Mouse (Mus musculus): ENCODE measurements around the gene Duox2. TPM values are rescaled to one million over a fixed set of nuclear protein-coding genes. Genes with fewer than 3 reads are reported as not detected.

Gene Duox2
- polyA plus RNA-seq, 1 experiment = 0.20 TPM

DNA sequence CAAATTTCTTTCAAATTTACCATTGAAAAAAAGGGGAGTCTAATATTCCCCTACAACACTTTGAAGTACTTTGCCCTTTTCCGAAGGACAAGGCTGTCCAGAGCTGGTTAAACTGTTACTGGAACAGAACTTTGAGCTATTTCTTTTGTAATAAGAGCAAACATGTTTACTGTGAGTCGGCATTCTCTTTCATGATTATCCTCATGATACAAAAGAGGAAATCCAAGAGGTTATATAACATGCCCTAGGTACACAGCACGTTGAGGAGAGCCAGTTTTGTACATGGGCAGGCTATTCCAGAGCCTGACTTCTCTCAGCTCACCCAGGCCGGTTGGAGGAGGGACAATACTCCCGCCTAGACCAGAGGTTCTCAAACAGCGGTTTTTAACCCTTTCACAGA is 56.3 kb downstream of the Duox2 start:
- Histone ChIP-seq H3K79me3 (ENCODE audit: low read depth) (no peaks in the 10 kb centered on the region), H3ac (ENCODE audit: control insufficient read depth, insufficient read length, low read depth) (no peak overlapping the region), H3K36me3 (ENCODE audit: control insufficient read depth, insufficient read depth) (no peaks in the 10 kb centered on the region), H3K79me2 (ENCODE audit: control insufficient read depth, insufficient read depth) (no peaks in the 10 kb centered on the region), H3K4me3 (ENCODE audit: insufficient read depth, poor library complexity, severe bottlenecking) (no peak overlapping the region), H3K27me3 (ENCODE audit: control insufficient read depth, insufficient read depth, insufficient read length) (no peaks in the 10 kb centered on the region)
- TF ChIP-seq USF1 (IDR thresholded peaks at IDR 0.05; ENCODE audit: low read depth) = no peak

DNA sequence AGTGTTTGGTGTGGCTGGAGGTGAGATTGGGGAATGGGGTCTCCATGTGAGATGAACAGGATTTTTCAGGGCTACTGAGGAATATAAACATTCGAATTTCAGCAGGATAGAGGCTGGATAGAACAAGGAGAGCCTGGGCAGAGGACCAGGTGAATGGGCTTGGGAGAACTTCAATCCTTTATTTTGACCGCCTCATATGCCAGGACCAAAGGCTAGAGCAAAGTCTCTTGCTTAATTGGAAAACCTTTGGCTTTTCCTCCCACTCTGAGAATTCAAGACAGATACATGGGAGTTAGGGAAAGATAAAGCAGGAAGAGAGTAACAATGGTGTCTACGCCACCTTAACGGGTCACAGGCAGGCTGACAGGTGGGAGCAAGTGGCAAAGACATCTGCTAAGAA is 57.0 kb downstream of the Duox2 start:
- H3K4me3 ChIP-seq (ENCODE audit: insufficient read depth, poor library complexity, severe bottlenecking) = no peak overlapping the region
- H3ac ChIP-seq (ENCODE audit: control insufficient read depth, insufficient read length, low read depth) = no peak overlapping the region
- TF ChIP-seq MAX (IDR thresholded peaks at IDR 0.05) = no peak
- no peak for TF ChIP-seq MYOD1 (IDR thresholded peaks at IDR 0.05; ENCODE audit: control insufficient read depth, insufficient read length, low read depth)
- TF ChIP-seq CTCF (IDR thresholded peaks at IDR 0.05; ENCODE audit: control insufficient read depth, insufficient read depth, insufficient read length) = no peak
- no peak for TF ChIP-seq FOSL1 (IDR thresholded peaks at IDR 0.05; ENCODE audit: insufficient read depth, low read length, poor library complexity, severe bottlenecking)
- TF ChIP-seq MYOG (IDR thresholded peaks at IDR 0.05; ENCODE audit: control insufficient read depth, extremely low read depth, insufficient read length) = no peak
- TF ChIP-seq CEBPB (IDR thresholded peaks at IDR 0.05; ENCODE audit: low read depth) = no peak
- no peak for TF ChIP-seq USF1 (IDR thresholded peaks at IDR 0.05; ENCODE audit: low read depth)
- H3K79me3 ChIP-seq (ENCODE audit: low read depth) = no peaks in the 10 kb centered on the region
- no peaks in the 10 kb centered on the region for H3K36me3 ChIP-seq (ENCODE audit: control insufficient read depth, insufficient read depth)
- no peaks in the 10 kb centered on the region for H3K27me3 ChIP-seq (ENCODE audit: control insufficient read depth, insufficient read depth, insufficient read length)
- H3K79me2 ChIP-seq (ENCODE audit: control insufficient read depth, insufficient read depth) = no peaks in the 10 kb centered on the region

DNA sequence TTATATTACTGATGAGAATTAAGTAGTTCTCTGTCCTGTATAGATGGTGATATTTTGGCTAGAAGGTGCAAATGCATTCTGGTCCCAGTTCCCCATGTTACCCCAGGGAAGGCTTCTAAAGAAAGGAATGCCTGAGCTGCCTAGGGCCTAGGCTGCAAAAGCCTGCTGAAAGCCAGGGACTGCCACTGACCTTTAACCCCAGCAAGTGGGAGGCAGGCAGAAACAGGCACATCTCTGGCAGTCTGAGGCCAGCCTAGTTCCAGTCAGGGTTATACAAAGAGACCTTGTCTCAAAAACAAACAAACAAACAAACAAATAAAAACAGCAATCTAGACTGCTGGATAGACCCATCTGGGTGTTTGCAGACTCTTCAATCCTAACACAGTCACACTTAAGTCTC is 57.5 kb downstream of the Duox2 start:
- H3K79me3 ChIP-seq (ENCODE audit: low read depth) = no peaks in the 10 kb centered on the region
- no peak overlapping the region for H3K4me3 ChIP-seq (ENCODE audit: insufficient read depth, poor library complexity, severe bottlenecking)
- no peak overlapping the region for H3ac ChIP-seq (ENCODE audit: control insufficient read depth, insufficient read length, low read depth)
- no peaks in the 10 kb centered on the region for H3K27me3 ChIP-seq (ENCODE audit: control insufficient read depth, insufficient read depth, insufficient read length)
- TF ChIP-seq CEBPB (IDR thresholded peaks at IDR 0.05; ENCODE audit: low read depth) (no peak), FOSL1 (IDR thresholded peaks at IDR 0.05; ENCODE audit: insufficient read depth, low read length, poor library complexity, severe bottlenecking) (no peak), CTCF (IDR thresholded peaks at IDR 0.05; ENCODE audit: control insufficient read depth, insufficient read depth, insufficient read length) (no peak), MYOG (IDR thresholded peaks at IDR 0.05; ENCODE audit: control insufficient read depth, extremely low read depth, insufficient read length) (no peak), MYOD1 (IDR thresholded peaks at IDR 0.05; ENCODE audit: control insufficient read depth, insufficient read length, low read depth) (no peak), MAX (IDR thresholded peaks at IDR 0.05) (no peak), USF1 (IDR thresholded peaks at IDR 0.05; ENCODE audit: low read depth) (no peak)
- H3K36me3 ChIP-seq (ENCODE audit: control insufficient read depth, insufficient read depth) = no peaks in the 10 kb centered on the region
- no peaks in the 10 kb centered on the region for H3K79me2 ChIP-seq (ENCODE audit: control insufficient read depth, insufficient read depth)

DNA sequence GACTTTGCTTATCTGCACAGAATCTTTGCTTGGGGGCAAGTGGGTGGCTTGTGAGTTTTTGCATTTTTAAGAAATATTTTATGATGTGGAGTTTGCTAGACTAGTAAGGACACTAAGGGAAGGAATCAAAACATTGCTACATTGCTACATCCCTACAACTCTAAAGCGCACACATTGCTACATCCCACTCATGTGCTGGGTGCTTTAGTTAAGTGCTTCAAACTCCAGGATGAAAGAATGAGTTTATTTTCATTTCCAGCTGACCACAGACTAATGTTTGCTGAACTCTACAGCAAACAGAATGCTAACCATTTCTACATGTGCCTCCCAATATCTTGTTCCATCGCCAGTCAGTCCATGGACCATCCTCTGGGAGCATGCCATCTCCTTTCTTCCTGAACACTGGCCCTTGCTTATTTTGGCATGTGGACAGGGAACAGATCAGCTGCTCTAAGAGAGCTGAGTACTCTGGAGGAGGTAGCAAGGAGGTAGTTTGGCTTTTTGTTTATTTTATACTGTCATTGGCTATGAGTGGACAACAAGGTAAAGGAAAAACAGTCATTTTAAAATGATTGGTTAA is 60.3 kb downstream of the Duox2 start:
- H3ac ChIP-seq (ENCODE audit: control insufficient read depth, insufficient read length, low read depth) = no peak overlapping the region
- no peaks in the 10 kb centered on the region for H3K79me3 ChIP-seq (ENCODE audit: low read depth)
- H3K27me3 ChIP-seq (ENCODE audit: control insufficient read depth, insufficient read depth, insufficient read length) = no peaks in the 10 kb centered on the region
- no peaks in the 10 kb centered on the region for H3K79me2 ChIP-seq (ENCODE audit: control insufficient read depth, insufficient read depth)
- H3K36me3 ChIP-seq (ENCODE audit: control insufficient read depth, insufficient read depth) = no peaks in the 10 kb centered on the region
- no peak for TF ChIP-seq USF1 (IDR thresholded peaks at IDR 0.05; ENCODE audit: low read depth)
- no peak for TF ChIP-seq MAX (IDR thresholded peaks at IDR 0.05)
- TF ChIP-seq CTCF (IDR thresholded peaks at IDR 0.05; ENCODE audit: control insufficient read depth, insufficient read depth, insufficient read length) = no peak
- no peak for TF ChIP-seq CEBPB (IDR thresholded peaks at IDR 0.05; ENCODE audit: low read depth)
- no peak for TF ChIP-seq MYOD1 (IDR thresholded peaks at IDR 0.05; ENCODE audit: control insufficient read depth, insufficient read length, low read depth)
- no peak for TF ChIP-seq MYOG (IDR thresholded peaks at IDR 0.05; ENCODE audit: control insufficient read depth, extremely low read depth, insufficient read length)
- no peak for TF ChIP-seq FOSL1 (IDR thresholded peaks at IDR 0.05; ENCODE audit: insufficient read depth, low read length, poor library complexity, severe bottlenecking)
- H3K4me3 ChIP-seq (ENCODE audit: insufficient read depth, poor library complexity, severe bottlenecking) = no peak overlapping the region

DNA sequence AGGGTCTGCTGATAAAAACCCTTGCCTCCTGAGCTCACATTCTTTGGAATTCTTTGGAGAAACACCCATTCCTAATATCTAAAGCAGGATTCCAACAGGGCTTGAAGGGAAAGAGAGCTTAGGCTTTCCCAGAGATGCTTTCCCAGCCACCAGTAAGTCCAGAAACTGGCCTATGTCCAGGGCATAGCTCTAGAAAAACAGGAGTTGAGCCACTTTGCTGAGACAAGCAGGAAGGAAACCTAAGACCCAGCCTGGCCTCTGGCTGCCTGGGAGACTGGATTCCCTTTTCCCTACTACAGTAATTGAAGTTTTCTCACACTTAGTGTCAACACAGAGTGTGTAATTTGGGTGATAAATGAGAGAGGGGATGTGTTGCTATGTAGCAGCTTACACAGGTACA is 61.9 kb downstream of the Duox2 start:
- no peaks in the 10 kb centered on the region for H3K27me3 ChIP-seq (ENCODE audit: control insufficient read depth, insufficient read depth, insufficient read length)
- no peak overlapping the region for H3K4me3 ChIP-seq (ENCODE audit: insufficient read depth, poor library complexity, severe bottlenecking)
- H3K79me2 ChIP-seq (ENCODE audit: control insufficient read depth, insufficient read depth) = no peaks in the 10 kb centered on the region
- no peaks in the 10 kb centered on the region for H3K79me3 ChIP-seq (ENCODE audit: low read depth)
- no peaks in the 10 kb centered on the region for H3K36me3 ChIP-seq (ENCODE audit: control insufficient read depth, insufficient read depth)
- TF ChIP-seq CEBPB (IDR thresholded peaks at IDR 0.05; ENCODE audit: low read depth) (no peak), MYOG (IDR thresholded peaks at IDR 0.05; ENCODE audit: control insufficient read depth, extremely low read depth, insufficient read length) (no peak), MYOD1 (IDR thresholded peaks at IDR 0.05; ENCODE audit: control insufficient read depth, insufficient read length, low read depth) (no peak), USF1 (IDR thresholded peaks at IDR 0.05; ENCODE audit: low read depth) (no peak), MAX (IDR thresholded peaks at IDR 0.05) (no peak), CTCF (IDR thresholded peaks at IDR 0.05; ENCODE audit: control insufficient read depth, insufficient read depth, insufficient read length) (no peak)
- no peak overlapping the region for H3ac ChIP-seq (ENCODE audit: control insufficient read depth, insufficient read length, low read depth)

DNA sequence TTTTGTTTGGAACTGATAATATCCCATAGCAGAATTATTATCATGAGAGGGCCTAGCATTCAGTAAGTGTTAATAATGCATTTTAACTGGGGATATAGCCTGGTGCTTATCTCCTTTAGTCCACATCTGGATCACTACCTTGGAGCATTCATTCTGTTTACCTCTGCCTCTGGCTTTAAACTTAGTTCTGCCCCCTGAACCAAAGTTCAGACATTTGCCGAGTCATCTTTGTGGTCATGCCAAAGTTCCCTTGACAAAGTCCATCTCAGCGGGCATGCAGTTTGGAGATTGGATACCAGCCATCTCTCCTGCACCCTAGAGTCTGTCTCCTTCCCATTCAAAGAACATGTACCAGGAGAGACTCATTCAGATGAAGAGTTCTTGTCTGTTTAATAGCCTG is 62.8 kb downstream of the Duox2 start:
- Histone ChIP-seq H3K79me2 (ENCODE audit: control insufficient read depth, insufficient read depth) (no peaks in the 10 kb centered on the region), H3ac (ENCODE audit: control insufficient read depth, insufficient read length, low read depth) (no peak overlapping the region), H3K4me3 (ENCODE audit: insufficient read depth, poor library complexity, severe bottlenecking) (no peak overlapping the region), H3K36me3 (ENCODE audit: control insufficient read depth, insufficient read depth) (no peaks in the 10 kb centered on the region), H3K79me3 (ENCODE audit: low read depth) (no peaks in the 10 kb centered on the region), H3K27me3 (ENCODE audit: control insufficient read depth, insufficient read depth, insufficient read length) (no peaks in the 10 kb centered on the region)
- TF ChIP-seq MAX (IDR thresholded peaks at IDR 0.05) (no peak), CEBPB (IDR thresholded peaks at IDR 0.05; ENCODE audit: low read depth) (no peak), MYOD1 (IDR thresholded peaks at IDR 0.05; ENCODE audit: control insufficient read depth, insufficient read length, low read depth) (no peak), USF1 (IDR thresholded peaks at IDR 0.05; ENCODE audit: low read depth) (no peak), CTCF (IDR thresholded peaks at IDR 0.05; ENCODE audit: control insufficient read depth, insufficient read depth, insufficient read length) (no peak), FOSL1 (IDR thresholded peaks at IDR 0.05; ENCODE audit: insufficient read depth, low read length, poor library complexity, severe bottlenecking) (no peak), MYOG (IDR thresholded peaks at IDR 0.05; ENCODE audit: control insufficient read depth, extremely low read depth, insufficient read length) (no peak)

Measured in C2C12 (cell line).